Mouse (Mus musculus) layer of hippocampus, postnatal 36 days (tissue): ENCODE measurements at regions not wholly inside any gene's neighbourhood (a gene's known extent, or its start where the extent isn't known, plus 50 kb on each side); places are given as distances from the start of the nearest gene placed in this dataset.

ENCODE experiments used
- DNase-seq, 2 experiments: peaks; one replicate each; pipeline ENCODE4 v3.0.0; 2022

DNA sequence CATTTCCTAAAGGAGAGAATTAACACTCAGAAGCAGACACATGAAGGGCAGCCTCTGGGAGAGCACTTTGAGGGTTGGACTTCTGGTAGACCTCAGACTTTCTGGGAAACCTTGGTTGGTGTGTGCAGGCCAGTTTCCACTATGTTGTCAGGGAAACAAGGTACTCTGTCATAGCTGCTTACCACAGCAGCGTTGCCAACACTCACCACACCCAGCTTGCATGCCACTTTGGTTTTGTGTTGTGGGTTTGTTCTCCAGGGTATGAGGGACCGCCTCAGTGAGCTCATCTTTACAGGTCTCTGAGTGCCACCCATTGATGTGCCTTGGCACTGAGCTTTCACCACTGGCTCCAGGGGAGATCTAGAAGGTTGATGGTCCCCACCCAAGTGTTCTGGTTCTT, 62.8 kb upstream of the Ywhaq start:
- no peak for DNase-seq

DNA sequence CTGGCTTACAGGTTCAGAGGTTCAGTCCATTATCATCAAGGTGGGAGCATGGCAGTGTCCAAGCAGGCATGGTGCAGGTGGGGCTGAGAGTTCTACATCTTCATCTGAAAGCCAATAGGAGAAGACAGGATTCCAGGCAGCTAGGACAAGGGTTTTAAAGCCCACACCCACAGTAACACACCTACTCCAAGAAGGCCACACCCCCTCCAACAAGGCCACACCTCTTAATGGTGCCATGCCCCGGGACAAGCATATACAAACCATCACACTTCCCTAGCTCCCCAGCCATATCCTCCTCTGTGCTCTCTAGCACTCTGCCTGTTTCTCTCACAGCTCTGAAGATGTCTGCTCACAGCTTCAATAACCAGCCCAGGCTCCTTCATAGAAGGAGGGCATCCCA, 61.8 kb upstream of the Ywhaq start:
- no peak for DNase-seq

DNA sequence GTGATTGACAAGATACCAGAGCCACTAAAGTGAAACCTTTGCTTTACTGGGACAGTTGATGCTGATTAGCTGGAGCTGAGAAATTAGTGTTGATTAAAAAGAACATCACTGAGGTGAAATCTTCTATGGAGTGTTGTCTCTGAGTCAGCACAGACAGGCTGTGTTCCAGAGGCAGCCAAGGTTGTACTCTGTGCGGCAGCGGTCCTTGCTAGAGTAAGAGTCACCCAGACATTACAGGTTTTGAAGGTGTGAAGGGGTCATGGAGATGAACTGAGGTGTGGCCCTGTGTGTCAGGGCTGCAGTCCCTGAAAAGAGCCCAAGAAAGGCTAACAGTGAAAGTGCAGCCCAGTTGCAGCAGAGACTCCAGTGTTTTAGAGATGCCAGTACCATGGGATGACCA, 59.1 kb upstream of the Ywhaq start:
- DNase-seq, result no peak

DNA sequence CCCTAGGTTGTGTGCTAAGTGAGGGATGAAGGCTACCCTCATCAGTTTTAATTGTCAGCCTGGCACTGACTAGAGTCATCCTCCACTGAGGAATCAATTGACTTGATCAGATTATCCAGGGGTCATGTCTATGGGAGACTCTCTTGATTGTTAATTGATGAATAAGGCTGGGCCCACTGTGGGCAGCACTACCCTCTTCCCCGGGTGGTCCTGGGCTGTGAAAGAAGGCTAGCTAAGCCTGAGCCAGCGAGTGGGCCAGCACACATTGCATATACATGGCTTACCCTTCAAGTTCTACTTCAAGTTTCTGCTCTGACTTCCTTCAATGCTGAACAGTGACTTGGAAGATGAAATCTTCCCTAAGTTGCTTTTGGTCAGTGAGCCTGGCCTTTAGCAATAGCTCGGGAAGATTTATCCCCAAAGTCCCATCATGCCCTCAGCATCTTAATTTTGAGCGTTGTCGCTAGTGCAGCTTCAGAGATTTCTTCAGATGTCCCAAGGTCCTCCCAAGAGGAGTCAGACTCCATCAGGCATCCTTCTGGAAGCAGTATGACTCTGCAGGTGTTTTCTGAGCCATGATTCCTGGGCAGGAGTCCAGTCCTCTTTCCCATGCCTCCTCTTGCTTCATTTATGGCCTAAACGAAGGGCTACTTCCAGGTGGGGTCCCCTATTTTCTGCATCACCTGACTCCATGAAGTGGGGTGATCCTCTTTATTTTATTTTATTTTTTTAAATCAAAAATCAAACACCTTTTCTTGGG, 55.7 kb upstream of the Ywhaq start:
- no peak for DNase-seq

DNA sequence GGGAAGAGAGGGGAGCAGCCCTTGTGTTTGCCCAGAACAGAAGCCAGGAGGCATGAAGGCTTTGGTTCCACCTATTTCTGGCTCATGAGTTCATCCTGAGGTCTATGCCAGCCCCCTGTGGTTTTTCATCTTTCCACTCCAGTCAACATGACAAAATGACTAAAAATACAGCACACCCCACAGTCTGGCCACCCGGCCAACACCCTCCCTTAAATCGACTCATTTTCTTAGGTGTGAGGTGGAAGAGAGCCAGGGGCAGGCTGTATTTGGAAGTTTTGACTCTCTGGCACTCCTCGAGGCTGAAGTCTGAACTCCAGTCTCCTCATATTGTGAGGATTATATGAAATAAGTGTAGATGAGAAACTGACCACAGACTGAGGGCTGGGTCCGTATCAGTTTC, 55.0 kb upstream of the Ywhaq start:
- no peak for DNase-seq

DNA sequence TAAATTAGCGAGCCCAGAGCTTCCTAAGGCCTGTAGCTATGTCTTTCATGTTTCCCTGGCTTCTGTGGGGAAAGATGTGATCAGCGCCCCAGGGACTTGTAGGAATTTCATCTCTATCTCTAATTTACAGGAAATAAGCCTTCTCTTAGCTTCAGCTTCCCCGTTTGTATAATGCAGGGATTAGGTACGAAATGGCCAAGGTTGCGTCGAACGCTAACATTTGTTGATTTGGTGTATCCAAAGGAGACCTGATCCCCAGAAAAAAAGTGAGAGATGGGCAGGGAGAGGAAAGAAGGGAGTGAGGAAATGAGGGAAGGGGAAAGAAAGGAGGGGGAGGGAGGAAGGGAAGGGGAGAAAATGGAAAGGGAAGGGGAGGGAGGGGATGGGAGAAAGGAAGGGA, 54.5 kb upstream of the Ywhaq start:
- DNase-seq, result no peak

DNA sequence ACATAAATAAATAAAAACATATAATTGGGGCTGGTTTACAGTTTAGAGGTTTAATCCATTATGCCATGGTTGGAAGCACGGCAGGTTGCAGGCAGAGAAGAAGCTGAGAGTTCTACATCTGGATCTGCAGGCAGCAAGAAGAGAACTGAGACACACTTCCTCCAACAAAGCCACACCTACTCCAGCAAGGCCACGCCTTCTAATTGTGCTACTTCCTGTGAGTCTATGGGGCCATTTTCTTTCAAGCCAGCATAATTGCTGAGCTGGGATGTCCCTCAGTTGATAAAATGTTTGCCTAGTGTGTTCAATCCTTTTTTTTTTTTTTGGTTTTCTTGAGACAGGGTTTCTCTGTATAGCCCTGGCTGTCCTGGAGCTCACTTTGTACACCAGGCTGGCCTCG, 52.8 kb upstream of the Ywhaq start:
- DNase-seq, result no peak
